Mouse (Mus musculus): ENCODE measurements around the gene Zfp62.

- TF ChIP-seq MAFK (IDR thresholded peaks at IDR 0.05; ENCODE audit: borderline replicate concordance, low read depth, low read length): no peak
- TF ChIP-seq NELFE (IDR thresholded peaks at IDR 0.05; ENCODE audit: low read depth, low read length): no peak
- no peak for TF ChIP-seq POLR2A (IDR thresholded peaks at IDR 0.05; ENCODE audit: control insufficient read depth in 1 of 2, insufficient read depth in 1 of 2, low read depth in 1 of 2, low read length in 2 of 2, poor library complexity in 1 of 2)
- TF ChIP-seq CTCF (IDR thresholded peaks at IDR 0.05 in 2 of 3, conservative IDR thresholded peaks at IDR 0.05 in 1 of 3; ENCODE audit: control insufficient read depth in 1 of 3, insufficient read depth in 1 of 3, low read depth in 2 of 3, low read length in 3 of 3, poor library complexity in 1 of 3, severe bottlenecking in 1 of 3): no peak; a peak in 1 of 6 replicates
- TF ChIP-seq ETS1 (IDR thresholded peaks at IDR 0.05; ENCODE audit: low read depth, low read length): no peak
- TF ChIP-seq USF1 (IDR thresholded peaks at IDR 0.05; ENCODE audit: low read depth, low read length): no peak
- TF ChIP-seq GATA1 (IDR thresholded peaks at IDR 0.05; ENCODE audit: low read depth, low read length): no peak
- TF ChIP-seq USF2 (IDR thresholded peaks at IDR 0.05; ENCODE audit: borderline replicate concordance in 1 of 2, insufficient read depth in 1 of 2, low read depth in 1 of 2, low read length in 2 of 2): no peak
- no peak for TF ChIP-seq EP300 (IDR thresholded peaks at IDR 0.05; ENCODE audit: low read depth in 1 of 2, low read length in 2 of 2)
- no peak for TF ChIP-seq GABPA (IDR thresholded peaks at IDR 0.05; ENCODE audit: low read depth, low read length)
- no peak for TF ChIP-seq MAX (IDR thresholded peaks at IDR 0.05; ENCODE audit: low read length)
- TF ChIP-seq ZC3H11A (IDR thresholded peaks at IDR 0.05; ENCODE audit: low read depth, low read length): no peak
Measured at GRCm38 (mm10) chr11:49248974-49249700, 46.0 kb downstream of the Zfp62 start.
